Mouse (Mus musculus): ENCODE data around the gene Fpgs. TPM values are rescaled to one million over a fixed set of nuclear protein-coding genes. Genes with fewer than 3 reads are reported as not detected.

Fpgs gene
- polyA plus RNA-seq, 1 experiment from 2014 or later, result 14.5 TPM

DNA sequence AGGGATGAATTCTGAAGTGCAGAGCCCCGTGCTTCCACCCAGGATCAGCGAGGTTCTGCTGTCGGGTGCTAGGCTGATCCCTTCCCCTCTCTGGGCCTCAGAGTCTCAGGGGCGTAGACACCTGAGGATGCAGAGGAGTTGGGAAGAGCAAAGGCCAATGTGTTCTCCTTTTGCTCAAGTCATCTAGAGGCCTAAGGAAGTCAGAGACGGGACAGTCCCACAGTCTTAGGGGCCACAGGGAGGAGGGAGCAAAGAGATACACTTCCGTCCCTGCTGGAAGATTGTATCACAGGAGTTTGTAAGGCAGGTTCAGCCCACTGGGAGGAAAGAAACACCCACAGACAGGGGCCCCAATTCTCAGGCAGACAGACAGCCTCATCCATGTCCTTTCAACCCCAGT, 18.1 kb upstream of the Fpgs start:
- H3K4me1 ChIP-seq (ENCODE audit: control insufficient read depth, insufficient read depth, low read length), result peaks cover 12% of the 10 kb centered on the region
- 0 out of 2 replicates have a peak overlapping the region, but pooled peaks have one; percentile 1 for H3K4me3 ChIP-seq (ENCODE audit: low read depth, low read length)
- no peak overlapping the region for H3K9ac ChIP-seq (ENCODE audit: low read depth, low read length)
- ATAC-seq (replicated peaks; ENCODE audit: insufficient number of reproducible peaks, low FRiP score, low TSS enrichment), result no peak
- H3K27ac ChIP-seq (ENCODE audit: low read depth, low read length), result no peak overlapping the region
- 44% methylated on average over 6 of the region's 6 CpGs for WGBS (ENCODE audit: insufficient replicate concordance)
- H3K9me3 ChIP-seq (replicated peaks; ENCODE audit: control insufficient read depth, low read length), result no peaks in the 10 kb centered on the region
- no peaks in the 10 kb centered on the region for H3K27me3 ChIP-seq (ENCODE audit: control insufficient read depth, insufficient read depth, low read length)
- H3K36me3 ChIP-seq (ENCODE audit: control insufficient read depth, insufficient read depth, low read length), result no peaks in the 10 kb centered on the region
- peak overlapping the region; percentile 28; the same call in 1 of the 2 replicates for H3K4me2 ChIP-seq

DNA sequence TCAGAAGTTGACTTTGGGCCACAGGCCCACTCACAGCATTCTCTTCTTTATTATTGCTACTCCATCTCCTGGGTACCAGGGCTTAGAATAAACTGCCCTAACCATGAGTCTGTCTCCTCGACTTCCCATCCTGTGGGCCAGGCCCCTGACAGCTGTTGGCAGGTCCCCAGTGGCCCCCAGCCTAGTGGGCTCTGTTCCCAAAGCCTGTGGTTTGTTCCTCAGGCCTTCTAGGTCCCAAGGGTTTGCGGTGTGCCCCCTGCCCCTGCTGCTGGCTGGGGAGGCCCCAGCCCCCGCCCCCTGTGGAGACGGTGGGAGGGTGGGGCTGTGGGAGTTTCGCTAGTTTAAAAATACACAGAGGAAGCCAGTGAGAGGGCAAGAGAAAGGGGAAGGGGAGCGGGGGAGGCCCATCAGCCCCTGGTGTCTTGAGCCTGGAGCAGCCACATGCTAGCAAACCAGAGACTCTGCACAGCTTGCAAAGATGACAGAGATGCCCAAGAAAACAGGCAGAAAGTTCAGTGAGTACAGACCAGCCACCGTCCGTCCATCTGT, 16.8 kb upstream of the Fpgs start, which contains the start of gene Sh2d3c:
Gene Sh2d3c (plus strand): TSS at position 375 of the 549 bp plus-strand sequence.
- Histone ChIP-seq H3K27ac (ENCODE audit: low read depth, low read length) (0 out of 2 replicates have a peak within 1 kb of the TSS, but pooled peaks have one; percentile 29), H3K4me2 (peak within 1 kb of the TSS; percentile 28), H3K4me1 (ENCODE audit: control insufficient read depth, insufficient read depth, low read length) (peaks cover 12% of the 10 kb centered on the region), H3K36me3 (ENCODE audit: control insufficient read depth, insufficient read depth, low read length) (no peaks in the 10 kb centered on the region), H3K9me3 (replicated peaks; ENCODE audit: control insufficient read depth, low read length) (no peaks in the 10 kb centered on the region), H3K4me3 (ENCODE audit: low read depth, low read length) (0 out of 2 replicates have a peak within 1 kb of the TSS, but pooled peaks have one; percentile 1), H3K9ac (ENCODE audit: low read depth, low read length) (peak within 1 kb of the TSS; percentile 25; the same call in 1 of the 2 replicates), H3K27me3 (ENCODE audit: control insufficient read depth, insufficient read depth, low read length) (no peaks in the 10 kb centered on the region)
- ATAC-seq (replicated peaks; ENCODE audit: insufficient number of reproducible peaks, low FRiP score, low TSS enrichment), result 0 out of 2 replicates have a peak, but pooled peaks have one; percentile 25
- 34% methylated on average over 8 of the region's 8 CpGs for WGBS (ENCODE audit: insufficient replicate concordance)

DNA sequence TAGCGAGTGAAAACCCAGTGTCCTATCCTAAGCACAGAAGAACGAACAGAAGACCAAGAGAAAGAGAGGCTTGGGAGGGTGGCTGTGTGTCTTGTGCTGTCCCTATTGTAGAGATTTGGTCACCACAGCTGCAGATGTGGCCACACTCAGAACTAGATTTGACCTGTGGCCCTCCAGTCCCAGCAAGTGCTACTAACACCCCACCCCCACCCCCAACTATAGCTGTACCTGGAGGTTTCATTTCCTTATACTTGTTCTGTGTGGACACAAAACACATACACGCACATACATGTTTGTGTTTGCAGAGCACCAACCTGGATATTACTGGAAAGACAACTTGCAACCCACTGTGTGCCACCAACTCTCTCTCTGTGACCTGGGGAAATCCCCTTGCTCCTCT, 16.1 kb upstream of the Fpgs start:
- Histone ChIP-seq H3K9ac (ENCODE audit: low read depth, low read length) (no peak overlapping the region), H3K4me1 (ENCODE audit: control insufficient read depth, insufficient read depth, low read length) (peaks cover 14% of the 10 kb centered on the region), H3K4me2 (no peak overlapping the region), H3K27me3 (ENCODE audit: control insufficient read depth, insufficient read depth, low read length) (no peaks in the 10 kb centered on the region), H3K4me3 (ENCODE audit: low read depth, low read length) (no peak overlapping the region), H3K36me3 (ENCODE audit: control insufficient read depth, insufficient read depth, low read length) (no peaks in the 10 kb centered on the region), H3K9me3 (replicated peaks; ENCODE audit: control insufficient read depth, low read length) (no peaks in the 10 kb centered on the region), H3K27ac (ENCODE audit: low read depth, low read length) (no peak overlapping the region)
- ATAC-seq (replicated peaks; ENCODE audit: insufficient number of reproducible peaks, low FRiP score, low TSS enrichment), result no peak
- WGBS (ENCODE audit: insufficient replicate concordance), result 83% methylated on average over 3 of the region's 3 CpGs

DNA sequence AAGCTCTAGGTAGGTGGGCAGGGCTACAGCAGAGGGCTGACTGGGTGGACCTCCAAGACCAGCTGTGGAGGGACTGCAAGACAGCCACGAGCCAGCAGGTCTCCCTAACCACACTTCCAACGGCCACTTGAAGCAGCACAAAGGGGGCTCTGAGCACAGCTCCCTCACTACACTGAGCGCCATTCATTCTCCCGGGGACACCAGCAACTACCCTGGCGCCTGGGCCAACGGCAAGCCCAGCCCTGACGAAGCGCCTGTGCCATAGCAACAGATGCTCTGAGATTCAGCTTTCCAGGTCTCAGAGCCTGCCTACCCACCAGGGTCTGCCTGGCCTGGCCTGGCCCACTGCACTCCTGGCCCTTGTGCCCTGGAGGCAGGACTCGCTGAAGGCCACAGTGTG, 14.8 kb upstream of the Fpgs start:
- Histone ChIP-seq H3K9ac (ENCODE audit: low read depth, low read length) (no peak overlapping the region), H3K9me3 (replicated peaks; ENCODE audit: control insufficient read depth, low read length) (no peaks in the 10 kb centered on the region), H3K27me3 (ENCODE audit: control insufficient read depth, insufficient read depth, low read length) (no peaks in the 10 kb centered on the region), H3K4me1 (ENCODE audit: control insufficient read depth, insufficient read depth, low read length) (peaks cover 25% of the 10 kb centered on the region), H3K4me2 (no peak overlapping the region), H3K27ac (ENCODE audit: low read depth, low read length) (no peak overlapping the region), H3K4me3 (ENCODE audit: low read depth, low read length) (no peak overlapping the region), H3K36me3 (ENCODE audit: control insufficient read depth, insufficient read depth, low read length) (no peaks in the 10 kb centered on the region)
- WGBS (ENCODE audit: insufficient replicate concordance), result 66% methylated on average over 9 of the region's 9 CpGs
- ATAC-seq (replicated peaks; ENCODE audit: insufficient number of reproducible peaks, low FRiP score, low TSS enrichment), result no peak

DNA sequence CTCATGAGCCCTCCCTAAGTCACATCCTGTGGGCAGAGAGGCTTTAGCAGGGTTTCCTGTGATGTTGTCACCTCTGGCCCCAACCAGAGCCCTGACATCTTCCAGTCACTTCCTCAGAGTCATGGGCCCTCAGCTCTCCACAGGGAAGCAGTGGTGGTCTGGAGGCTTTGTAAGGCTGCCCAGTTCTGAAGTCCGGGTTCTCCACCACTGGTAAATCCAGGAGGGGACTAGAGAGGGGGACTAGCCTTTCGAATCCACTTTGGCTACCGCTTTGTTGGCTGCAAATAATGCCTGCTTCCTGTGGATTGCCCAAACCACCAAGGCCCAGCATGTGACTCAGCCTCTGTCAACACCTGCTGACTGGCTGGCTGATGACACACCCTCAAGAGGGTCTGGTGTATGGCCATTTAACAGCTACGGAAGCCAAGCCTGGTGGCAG, 11.1 kb upstream of the Fpgs start:
- ATAC-seq (replicated peaks; ENCODE audit: insufficient number of reproducible peaks, low FRiP score, low TSS enrichment), result no peak
- Histone ChIP-seq H3K4me2 (peak overlapping the region; percentile 27; the same call in 1 of the 2 replicates), H3K27ac (ENCODE audit: low read depth, low read length) (peak overlapping the region; percentile 98)

DNA sequence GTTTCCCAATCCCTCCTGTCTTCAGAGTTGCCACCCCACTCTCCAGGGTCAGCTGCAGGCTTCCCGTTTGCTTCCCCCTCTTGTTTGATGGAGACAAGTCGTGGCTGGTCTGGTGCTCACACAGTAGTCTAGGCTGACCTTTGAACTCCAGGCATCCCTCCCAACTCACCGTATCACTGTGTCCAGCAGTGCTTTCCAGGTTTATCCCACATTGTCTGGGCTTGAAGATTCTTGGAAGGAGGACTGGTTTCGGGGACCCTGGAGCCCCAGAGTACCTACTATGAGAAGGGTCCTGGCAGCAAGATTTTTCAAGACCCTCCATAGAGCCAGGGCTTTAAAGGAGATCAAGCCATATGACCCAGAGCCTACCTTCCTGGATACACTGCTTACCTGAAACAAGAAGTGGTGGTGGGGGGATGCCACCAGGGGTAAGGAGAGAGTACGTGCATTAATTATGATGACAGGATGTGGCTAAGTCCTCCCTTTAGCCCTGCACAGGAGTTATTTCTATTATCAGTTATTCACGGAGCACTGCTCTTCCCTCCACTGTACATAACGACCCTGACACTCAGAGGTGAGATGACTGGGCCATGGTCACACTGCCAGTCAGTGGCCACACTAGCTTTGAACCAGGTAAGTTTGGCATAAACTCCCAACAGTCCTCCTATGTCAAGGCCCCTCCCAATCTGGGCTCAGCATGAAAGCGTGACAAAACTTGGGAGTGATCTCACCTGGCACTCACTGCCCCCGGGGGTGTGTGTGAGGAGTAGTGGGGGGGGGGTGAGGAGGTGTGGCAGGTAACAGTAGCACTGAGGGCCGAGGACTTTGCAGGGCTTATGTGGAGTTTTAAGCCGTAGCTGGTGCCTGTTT, 10.4 kb upstream of the Fpgs start:
- Histone ChIP-seq H3K4me1 (ENCODE audit: control insufficient read depth, insufficient read depth, low read length) (peaks cover 22% of the 10 kb centered on the region), H3K4me3 (ENCODE audit: low read depth, low read length) (no peak overlapping the region), H3K27ac (ENCODE audit: low read depth, low read length) (peak overlapping the region; percentile 98), H3K9me3 (replicated peaks; ENCODE audit: control insufficient read depth, low read length) (no peaks in the 10 kb centered on the region), H3K9ac (ENCODE audit: low read depth, low read length) (peak overlapping the region; percentile 35), H3K27me3 (ENCODE audit: control insufficient read depth, insufficient read depth, low read length) (no peaks in the 10 kb centered on the region), H3K4me2 (peak overlapping the region; percentile 27; the same call in 1 of the 2 replicates), H3K36me3 (ENCODE audit: control insufficient read depth, insufficient read depth, low read length) (peaks cover 9% of the 10 kb centered on the region)
- ATAC-seq (replicated peaks; ENCODE audit: insufficient number of reproducible peaks, low FRiP score, low TSS enrichment), result no peak
- WGBS (ENCODE audit: insufficient replicate concordance), result 42% methylated on average over 11 of the region's 11 CpGs

More for the DNA sequence above, 11.1 kb upstream of the Fpgs start:
- no peaks in the 10 kb centered on the region for H3K9me3 ChIP-seq (replicated peaks; ENCODE audit: control insufficient read depth, low read length)
- H3K27me3 ChIP-seq (ENCODE audit: control insufficient read depth, insufficient read depth, low read length), result no peaks in the 10 kb centered on the region
- H3K36me3 ChIP-seq (ENCODE audit: control insufficient read depth, insufficient read depth, low read length), result peaks cover 2% of the 10 kb centered on the region
- 27% methylated on average over 4 of the region's 4 CpGs for WGBS (ENCODE audit: insufficient replicate concordance)
- peaks cover 22% of the 10 kb centered on the region for H3K4me1 ChIP-seq (ENCODE audit: control insufficient read depth, insufficient read depth, low read length)
- H3K9ac ChIP-seq (ENCODE audit: low read depth, low read length), result 0 out of 2 replicates have a peak overlapping the region, but pooled peaks have one; percentile 35
- H3K4me3 ChIP-seq (ENCODE audit: low read depth, low read length), result no peak overlapping the region

DNA sequence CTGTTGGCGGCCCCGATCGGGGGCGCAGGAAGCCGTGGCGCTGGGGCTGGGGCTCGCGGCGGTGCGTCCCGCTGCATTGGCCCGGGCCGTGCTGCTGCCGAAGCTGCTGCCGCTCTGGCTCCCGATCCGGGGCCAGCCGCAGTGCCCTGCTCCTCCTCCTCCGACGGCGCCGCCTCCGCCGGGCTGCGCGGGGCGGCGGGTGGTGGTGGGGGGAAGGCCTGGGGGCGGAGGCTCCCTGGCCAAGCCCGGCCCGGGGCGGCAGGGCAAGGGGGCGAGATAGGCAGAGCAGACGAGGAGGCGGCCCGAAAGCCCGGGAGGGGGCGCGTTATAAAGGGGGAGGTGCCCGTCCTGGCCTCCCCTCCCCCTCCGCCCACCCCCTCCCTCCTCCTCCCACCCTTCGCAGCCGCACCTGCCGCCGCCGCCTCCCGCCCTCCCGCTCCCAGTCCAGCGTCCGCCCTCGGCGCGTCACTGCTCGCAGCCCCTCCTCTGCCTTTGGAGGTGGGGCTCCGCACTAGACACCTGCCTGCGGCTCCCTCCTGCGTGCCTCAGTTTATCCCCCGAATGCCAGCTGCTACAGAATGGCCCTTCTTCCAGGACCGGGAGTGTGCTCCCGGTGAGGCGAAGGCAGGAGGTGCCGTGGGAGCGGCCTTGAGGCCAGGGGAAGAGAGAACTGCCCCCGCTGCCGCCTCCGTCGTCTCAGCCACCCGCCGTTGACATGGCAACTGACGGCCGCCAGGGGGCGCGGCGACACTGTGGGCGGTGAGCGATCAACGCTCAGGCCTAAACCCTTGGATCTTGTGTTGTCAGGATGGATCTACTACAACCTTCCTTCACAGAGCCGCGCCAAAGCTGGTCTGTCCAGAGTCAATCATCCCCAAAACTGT, 9.2 kb upstream of the Fpgs start, which contains the start of gene Cdk9:
Gene Cdk9 (minus strand): TSS at position 143 of the 884 bp plus-strand sequence.
- Histone ChIP-seq H3K4me3 (ENCODE audit: low read depth, low read length) (peak within 1 kb of the TSS; percentile 90), H3K4me1 (ENCODE audit: control insufficient read depth, insufficient read depth, low read length) (peaks cover 22% of the 10 kb centered on the region), H3K27me3 (ENCODE audit: control insufficient read depth, insufficient read depth, low read length) (no peaks in the 10 kb centered on the region), H3K4me2 (peak within 1 kb of the TSS; percentile 89), H3K27ac (ENCODE audit: low read depth, low read length) (peak within 1 kb of the TSS; percentile 98), H3K9me3 (replicated peaks; ENCODE audit: control insufficient read depth, low read length) (no peaks in the 10 kb centered on the region), H3K36me3 (ENCODE audit: control insufficient read depth, insufficient read depth, low read length) (peaks cover 15% of the 10 kb centered on the region), H3K9ac (ENCODE audit: low read depth, low read length) (peak within 1 kb of the TSS; percentile 83)
- peak; percentile 83 for ATAC-seq (replicated peaks; ENCODE audit: insufficient number of reproducible peaks, low FRiP score, low TSS enrichment)
- 0% methylated on average over 41 of the region's 79 CpGs for WGBS (ENCODE audit: insufficient replicate concordance)

DNA sequence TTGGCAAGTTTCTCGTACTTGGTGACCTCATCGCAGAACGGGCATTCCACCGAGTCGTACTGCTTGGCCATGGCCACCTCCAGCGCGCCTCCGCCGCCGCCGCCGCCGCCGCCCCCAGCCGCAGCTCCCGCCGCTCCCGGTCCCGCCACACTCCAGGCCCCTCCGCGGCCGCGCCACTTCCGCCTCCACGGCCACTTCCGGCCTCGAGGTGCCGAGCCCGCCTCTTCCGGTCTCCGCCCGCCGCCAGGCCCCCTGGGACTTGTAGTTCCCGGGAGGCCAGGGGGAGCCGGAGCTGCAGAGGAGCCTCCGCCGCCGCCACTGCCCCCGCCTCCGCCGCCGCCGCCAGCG, 8.6 kb upstream of the Fpgs start:
- H3K27me3 ChIP-seq (ENCODE audit: control insufficient read depth, insufficient read depth, low read length), result no peaks in the 10 kb centered on the region

More for the DNA sequence above, 8.6 kb upstream of the Fpgs start:
- ATAC-seq (replicated peaks; ENCODE audit: insufficient number of reproducible peaks, low FRiP score, low TSS enrichment), result peak; percentile 90
- Histone ChIP-seq H3K36me3 (ENCODE audit: control insufficient read depth, insufficient read depth, low read length) (peaks cover 18% of the 10 kb centered on the region), H3K27ac (ENCODE audit: low read depth, low read length) (peak overlapping the region; percentile 98), H3K4me2 (peak overlapping the region; percentile 89), H3K4me3 (ENCODE audit: low read depth, low read length) (peak overlapping the region; percentile 90), H3K4me1 (ENCODE audit: control insufficient read depth, insufficient read depth, low read length) (peaks cover 22% of the 10 kb centered on the region), H3K9me3 (replicated peaks; ENCODE audit: control insufficient read depth, low read length) (no peaks in the 10 kb centered on the region), H3K9ac (ENCODE audit: low read depth, low read length) (peak overlapping the region; percentile 83)
- 1% methylated on average over 19 of the region's 44 CpGs for WGBS (ENCODE audit: insufficient replicate concordance)
